Mouse (Mus musculus) right cerebral cortex, adult 18-20 months (tissue): Measurements from ENCODE around the gene Rtn4rl2.

Experiments
- DNase-seq: peaks from one replicate; pipeline ENCODE4 v3.0.0; 2022; ENCODE audit warnings: mixed read lengths

The Rtn4rl2 gene

DNA sequence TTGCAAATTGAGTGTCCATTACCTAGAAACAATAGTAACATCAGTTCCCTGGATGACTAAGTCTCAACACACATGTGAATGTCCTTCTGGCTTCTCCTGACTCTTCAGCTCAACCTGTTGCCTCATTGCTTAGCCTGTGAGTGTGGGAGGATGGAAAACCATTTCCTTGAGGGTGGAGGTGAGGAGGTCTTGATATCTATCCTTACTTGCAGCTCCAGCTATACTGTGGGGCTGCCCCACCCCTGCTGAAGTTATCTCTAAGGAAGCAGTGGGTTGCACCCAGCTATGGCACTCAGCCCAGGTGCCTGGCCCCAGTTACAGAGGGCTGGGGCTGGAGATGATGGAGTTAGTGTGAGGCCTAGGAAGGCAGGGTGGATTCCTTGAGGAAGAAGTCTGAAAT lies 44.6 kb downstream of the Rtn4rl2 start:
- no peak for DNase-seq

DNA sequence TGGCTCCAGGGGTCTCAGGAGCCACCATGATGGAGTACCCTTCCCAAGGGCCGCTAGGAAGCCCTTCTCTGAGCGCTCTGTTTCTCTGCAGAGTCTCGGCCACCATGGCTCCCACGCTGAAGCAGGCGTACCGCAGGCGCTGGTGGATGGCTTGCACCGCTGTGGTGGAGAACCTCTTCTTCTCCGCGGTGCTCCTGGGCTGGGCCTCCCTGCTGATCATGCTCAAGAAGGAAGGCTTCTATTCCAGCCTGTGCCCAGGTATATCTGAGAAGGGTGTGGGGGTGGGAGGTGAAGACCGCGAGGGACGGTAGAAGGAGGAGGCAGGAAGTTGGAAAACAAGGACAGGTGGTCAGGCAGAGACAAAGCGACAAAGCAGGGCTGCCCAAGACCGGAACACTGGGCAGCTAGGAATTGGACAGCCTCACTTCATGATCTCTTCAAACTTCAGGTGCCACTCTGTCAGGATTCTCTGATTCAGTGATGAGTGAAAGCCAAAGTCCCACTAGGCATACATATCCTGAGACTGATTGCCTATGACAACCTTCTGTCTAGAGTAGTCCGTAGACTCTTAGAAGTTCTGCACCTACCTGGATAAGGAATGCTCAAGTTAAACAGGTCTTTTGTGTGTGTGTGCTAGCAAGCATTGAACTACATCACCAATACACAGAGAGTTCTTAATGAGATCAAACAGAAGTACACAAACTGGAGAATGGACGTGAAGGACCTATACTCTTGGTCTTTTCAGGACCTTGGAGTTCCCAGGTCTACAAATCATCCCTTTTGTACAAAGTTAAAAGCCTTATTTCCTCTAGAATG lies 45.6 kb downstream of the Rtn4rl2 start:
- no peak for DNase-seq

DNA sequence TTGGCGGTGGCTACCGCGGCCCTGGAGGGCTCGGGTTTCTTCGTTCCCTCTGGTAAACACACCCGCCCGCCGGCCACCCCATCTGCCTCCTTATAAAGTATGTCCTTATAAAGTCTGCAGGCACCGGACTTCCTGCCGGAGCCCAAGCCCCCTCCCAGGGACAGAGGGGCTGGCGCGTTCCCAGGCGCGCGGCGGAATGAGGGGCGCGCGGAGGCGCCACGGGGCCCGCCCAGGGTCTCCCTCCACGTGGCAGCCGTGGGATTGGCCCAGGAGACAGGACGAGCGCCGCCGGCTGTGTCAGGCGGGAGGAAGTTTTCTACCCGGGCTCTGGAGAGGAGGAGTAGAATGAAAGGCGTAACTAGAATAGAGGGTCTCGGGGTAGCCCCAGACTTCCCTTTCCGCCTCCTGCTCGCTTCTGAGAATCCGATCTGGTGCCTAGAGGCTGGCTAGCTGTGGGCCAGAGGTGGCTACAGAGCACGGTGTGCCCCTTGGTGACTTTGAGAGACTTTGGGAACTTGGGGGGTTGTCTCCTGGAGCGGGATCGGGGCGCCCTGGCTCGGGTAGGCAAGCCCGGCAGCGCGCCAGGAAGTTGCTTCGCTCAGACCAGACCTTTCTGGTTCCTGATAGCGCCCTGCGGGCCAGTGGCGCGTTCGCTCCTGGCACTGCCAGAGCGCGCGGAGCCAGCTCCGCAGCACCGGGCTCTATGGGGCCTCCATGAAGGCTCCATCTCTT lies 46.3 kb downstream of the Rtn4rl2 start:
- no peak for DNase-seq

DNA sequence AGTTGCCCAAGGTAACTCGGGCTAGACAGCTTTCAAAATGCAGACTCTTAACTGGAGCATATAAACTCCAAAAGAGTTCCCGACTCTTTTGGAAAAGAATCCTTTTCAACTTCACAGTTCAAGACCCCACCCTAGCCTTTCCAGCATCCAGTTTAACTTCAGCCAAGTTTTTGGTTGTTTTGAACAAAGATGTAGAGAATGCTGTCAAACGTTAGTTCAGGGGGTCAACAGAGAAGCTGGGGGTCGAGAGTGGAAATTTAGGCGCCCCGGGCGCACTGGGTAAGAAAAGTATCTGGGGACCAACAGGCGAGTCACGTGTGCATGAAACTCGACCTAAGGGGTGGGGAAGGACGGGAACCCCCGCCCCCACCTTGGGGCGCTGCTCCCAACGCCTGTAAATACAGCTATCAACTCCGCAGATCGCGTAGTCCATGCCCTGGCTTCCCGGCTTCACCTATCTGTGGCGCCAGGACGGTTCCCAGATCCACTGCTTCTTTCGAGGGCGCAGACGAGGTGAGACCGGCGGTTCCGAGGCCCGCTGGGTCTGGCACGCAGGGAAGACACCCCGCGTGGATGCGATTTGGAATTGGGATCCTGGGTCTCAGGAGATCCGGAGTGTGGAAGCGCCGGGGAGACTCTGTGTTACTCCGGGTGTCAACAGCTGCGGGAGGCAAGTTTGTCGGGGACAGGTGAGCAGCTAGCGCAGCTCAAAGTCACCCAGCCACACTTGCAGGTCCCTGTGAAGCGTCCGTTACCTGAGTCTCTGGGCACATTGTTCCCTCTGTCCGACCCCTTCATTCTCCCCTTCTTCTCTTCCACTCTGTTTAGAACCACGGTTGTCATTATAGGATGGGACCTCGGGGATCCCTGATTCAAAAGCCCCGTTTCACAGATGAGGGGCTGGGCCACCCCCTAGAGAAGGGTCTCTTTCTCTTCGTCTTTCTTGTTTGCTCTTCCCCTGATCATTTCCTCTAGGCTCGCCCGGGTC lies 47.2 kb downstream of the Rtn4rl2 start:
- DNase-seq = no peak

DNA sequence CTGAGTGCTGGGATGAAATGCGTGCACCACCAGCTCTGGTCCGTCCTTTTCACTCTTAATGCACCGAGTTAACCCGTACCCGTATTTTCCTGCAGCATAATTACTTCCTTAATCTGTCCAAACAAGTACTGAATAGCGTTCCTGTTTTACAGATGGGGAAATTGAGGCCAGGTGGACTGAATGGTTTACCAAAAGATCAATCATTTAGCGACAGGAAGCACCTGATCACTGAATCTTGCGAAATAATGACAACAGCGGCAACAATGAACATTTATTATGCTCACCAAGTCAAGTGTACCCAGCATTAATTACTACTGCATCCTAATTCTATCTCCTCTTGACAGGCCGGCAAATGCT lies 47.9 kb downstream of the Rtn4rl2 start, which contains the start of gene Slc43a1:
Gene Slc43a1 (plus strand): TSS at position 258 of the 357 bp plus-strand sequence.
- no peak for DNase-seq

DNA sequence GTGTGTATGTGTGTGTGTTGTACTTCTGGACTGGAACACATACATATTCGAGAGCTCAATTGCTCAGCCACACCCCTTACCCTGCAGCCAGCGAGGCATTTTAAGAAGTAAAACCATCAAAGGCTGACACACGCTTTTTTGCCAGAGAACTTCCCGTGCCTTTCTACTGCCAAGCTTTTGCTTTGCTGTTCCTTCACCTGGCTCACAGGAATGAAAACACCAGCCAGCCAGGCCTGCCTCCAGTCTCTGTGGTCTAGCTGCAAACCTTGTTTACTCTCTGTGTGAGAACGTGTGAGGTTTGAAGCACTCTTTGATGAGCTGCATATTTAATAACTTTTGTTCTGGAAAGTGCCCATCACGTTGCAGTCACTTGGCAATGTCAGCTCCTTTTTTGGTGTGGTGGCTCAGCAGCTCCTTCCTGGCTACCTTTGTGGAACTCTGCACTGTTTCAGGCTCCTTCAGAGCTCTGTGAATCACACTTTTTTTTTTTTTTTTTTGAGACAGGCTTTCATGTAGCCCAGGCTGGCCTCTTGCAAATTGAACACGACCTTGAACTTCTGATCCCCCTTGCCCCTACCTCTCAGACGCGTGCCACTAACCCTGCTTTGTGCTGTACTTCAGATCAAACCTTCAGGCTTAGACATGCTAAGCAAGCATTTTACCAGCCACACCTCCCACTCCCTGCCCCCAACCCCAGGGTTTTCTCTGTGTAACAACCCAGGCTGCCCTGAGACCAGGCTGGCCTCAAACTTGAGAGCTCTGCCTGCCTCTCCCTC lies 48.5 kb downstream of the Rtn4rl2 start:
- DNase-seq = no peak

DNA sequence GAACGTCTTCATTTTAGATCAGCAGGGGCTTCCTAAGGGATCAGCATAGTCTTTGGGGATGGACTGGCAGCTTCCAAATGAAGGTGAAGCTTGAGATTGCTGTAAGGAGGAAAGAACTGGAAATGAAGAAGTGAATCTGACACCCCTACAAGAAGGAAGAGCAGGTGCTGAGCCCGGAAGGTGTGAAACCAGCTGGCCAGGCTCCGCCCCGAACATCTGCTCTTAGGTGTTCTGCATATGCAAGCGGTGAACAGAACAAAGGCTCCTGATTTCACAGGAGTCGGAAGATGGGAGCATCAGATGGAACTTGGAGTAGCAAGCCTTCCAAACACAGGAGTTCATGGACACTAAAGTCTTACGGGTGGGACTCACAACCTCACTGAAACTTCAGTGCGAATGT lies 49.4 kb downstream of the Rtn4rl2 start:
- DNase-seq = no peak

DNA sequence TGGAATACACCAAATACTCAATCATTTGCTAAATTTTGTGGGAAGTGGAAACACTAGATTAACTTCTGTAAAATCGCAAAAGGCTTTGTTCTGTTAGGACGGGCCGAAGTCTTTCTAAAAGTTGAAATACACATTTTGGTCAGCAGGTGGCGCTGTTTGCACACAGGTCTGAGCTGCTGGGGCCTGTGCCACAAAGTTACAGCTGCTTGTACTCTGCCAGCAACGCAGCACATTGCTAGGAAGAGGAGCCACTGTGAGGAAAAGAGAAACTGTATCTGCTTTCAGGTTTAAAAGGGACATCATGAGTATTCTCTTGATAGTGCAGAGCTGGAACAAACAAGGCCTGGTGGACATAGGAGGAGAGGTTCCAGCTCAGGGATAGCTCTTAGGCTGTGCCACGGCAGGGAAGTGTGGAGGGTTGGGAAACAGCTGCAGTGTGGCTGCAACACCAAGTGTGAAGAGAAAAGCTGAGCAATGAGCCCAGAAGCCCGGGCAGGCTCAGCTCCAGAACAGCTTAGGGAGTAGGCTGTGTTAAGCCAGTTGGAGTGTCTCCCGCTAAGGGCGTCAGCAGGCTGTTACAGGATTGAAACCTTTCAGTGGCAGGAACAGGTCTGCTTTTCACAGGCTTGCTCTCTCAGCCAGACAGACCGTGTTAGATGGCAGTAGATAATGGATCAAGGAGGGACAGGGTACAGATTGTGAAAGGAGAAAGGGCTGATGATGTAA lies 54.7 kb downstream of the Rtn4rl2 start:
- peak; percentile 87 for DNase-seq

DNA sequence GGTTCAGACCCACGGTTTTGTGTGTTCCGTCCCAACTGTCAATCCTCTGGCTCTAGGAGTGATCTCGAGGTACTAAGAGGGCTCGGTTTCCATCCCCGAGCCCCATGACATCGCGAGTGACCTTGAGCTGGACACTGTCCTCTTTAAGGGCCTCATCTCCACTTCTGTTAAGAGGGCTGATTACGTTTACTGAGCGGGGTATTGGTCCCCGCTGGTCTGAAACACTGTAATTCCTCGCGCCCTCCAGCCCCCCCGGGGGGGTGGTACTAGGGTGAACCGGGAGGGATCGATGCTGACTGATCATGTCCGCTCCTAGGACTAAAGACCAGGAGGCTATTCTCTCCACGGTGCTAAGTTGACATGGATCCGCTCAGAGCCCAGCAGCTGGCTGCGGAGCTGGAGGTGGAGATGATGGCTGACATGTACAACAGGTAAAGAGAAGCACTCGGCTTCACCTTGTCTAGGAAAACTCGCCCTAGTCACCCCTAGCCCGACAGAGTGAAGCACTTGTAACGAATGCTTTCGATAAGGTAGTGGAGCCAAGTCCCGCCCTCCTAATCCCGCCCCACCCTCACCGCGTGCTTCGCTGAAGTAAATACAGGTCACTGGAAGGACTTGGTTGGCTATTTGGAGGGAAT lies 59.1 kb downstream of the Rtn4rl2 start:
- no peak for DNase-seq

DNA sequence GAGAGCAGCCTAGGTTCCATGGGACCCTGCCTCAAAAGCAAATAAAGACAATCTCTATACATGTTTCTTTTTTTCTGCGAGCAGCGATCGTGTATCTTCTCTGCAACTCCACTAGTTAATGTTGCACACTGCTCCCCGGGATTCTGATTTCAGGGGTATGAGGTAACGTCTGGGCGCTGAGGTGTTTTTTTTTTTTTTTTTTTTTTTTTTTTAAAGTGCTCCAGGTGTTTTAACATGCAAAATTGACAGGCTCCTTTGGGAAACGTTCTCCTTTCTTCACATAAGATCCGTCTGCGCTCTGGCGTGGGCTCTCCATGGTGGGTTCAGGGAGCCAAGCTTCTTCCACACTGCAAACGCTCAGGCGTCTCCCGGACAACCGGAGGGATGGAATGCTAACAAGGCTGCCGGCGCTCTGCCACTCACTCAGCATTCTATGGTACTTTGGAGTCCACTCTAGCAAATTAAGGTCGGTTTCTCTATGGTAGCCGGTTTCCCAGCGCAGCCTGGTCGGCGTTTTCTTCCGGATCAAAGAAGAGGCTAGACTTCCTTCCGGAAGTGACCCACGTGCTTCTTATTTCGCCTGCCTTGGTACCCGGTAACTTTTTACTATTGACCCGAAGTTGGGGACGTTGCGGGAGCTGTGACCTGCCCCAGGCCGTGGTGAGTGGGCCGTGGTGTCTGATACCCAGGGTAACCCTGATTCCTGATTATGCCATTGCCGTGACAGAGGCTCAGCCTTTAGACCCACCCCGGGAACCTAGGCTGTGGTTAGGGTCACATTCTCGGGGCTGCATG lies 59.8 kb downstream of the Rtn4rl2 start, which contains the start of gene Timm10:
Gene Timm10 (plus strand): TSS at position 510 of the 795 bp plus-strand sequence.
- DNase-seq = peak; percentile 92

DNA sequence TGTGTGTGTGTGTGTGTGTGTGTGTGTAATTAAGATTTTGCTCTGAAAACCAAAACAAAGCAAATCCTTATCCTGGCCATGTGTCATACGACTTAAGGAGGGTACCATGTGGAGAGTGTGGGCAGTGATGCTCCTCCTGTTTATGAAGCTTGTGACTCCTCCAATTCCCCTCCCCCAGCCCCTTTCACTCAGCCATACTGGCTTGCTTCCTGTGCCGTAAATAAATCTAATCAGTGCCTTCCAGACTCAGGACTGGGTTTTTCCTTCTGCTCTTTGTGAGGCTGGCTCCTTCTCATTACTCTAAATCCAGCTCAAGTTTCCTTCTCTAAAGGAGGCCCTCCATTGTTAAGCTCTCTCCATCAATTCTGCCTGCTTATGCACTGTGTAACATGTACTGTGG lies 63.3 kb downstream of the Rtn4rl2 start:
- no peak for DNase-seq

DNA sequence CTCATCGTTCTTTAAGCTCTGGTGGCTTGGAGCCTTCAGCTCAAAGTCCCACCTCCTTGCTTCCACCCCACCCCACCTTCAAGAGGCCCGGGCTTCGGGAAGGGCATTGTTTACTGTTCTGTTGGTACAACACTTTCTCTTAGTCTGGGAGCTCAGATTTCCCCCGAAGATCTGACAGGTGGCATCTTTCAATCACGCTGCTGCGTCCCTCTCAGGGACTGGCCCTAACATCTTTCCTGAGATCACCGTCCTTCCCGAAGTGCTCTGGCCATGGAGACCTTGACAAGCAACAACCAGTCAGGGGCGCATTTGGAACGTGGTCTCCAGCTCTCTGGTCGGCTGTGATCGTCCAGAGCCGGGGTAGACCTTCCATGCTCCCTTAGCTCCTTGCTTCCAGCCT lies 64.0 kb downstream of the Rtn4rl2 start, which contains the start of gene Smtnl1:
Gene Smtnl1 (minus strand): TSS at position 101 of the 400 bp plus-strand sequence.
- no peak for DNase-seq
